Mouse (Mus musculus) right cerebral cortex, adult 18-20 months (tissue): ENCODE results near the gene Coa4.

Source experiments
- DNase-seq: peaks from one replicate; pipeline ENCODE4 v3.0.0; 2022; ENCODE audit warnings: mixed read lengths

Coa4 gene

DNA sequence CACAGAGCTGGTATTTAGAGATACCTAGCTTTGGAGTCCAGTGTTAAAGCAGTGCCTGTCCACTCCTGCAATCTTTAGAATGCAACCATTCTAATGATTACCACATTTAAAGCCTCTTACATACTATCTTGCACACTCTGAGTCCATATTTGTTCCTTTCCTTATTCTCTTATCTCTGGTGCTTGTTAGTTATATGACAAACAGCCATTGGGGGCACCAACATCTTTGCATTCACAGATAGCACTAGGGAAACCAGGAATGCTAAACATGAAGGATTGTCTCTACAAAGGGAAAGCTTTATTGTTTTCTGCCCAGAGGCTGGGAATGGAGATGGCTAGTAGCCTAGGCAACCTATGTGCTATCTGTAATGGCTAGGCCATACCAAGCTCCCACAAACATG lies 33.0 kb downstream of the Coa4 start:
- no peak for DNase-seq

DNA sequence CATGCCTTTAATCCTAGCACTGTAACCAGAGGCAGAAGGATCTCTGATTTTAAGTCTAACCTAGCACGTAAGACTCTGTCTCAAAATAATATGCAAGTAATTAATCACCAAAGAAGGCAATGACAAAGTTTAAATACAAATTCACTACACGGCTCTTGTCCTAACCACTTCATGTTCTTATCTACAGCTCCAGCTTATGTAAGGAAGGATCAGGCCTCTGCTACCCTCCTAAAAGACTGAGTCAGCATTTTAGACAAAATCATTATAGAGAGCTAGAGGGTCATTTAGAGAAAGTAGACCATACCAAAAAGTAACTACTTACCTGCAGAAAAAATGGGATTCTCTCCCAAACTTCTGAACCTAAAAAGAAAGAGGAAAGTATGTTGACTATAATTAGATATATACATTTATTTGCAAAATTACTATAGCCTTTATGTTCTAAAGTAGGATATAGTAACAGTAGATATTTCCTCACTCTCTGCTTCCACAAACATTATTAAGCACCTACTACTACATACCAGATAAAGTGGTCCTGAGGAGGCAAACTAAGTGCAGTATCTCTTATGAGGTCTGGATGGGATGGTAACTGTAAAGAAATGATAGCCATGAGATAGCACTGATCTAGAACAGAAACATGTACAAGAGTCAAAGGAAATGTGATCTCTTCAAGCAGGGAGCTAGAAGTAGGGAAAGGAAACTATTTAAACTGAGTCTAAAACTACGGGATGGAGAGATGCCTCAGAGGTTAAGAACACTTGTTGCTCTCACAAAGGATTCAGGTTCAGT lies 34.3 kb downstream of the Coa4 start:
- no peak for DNase-seq

DNA sequence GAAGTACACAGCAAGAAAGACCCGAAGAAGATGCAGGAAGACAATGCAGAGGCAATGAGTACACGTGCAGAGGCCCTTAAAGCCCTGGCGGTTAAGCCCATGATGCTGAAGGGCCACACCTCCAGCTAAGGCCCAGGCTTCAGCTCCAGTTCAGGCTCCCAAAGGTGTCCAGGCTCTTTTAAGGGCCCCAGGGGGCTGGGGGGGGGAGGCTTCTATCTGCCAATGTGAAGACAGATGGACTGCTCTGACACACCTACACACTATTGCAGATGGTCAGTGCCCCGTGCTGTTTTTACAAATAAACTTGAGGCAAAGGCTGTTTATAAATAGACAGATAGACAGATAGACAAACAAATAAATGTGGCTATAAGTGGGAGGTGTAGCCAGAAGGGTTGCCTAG lies 35.2 kb downstream of the Coa4 start:
- no peak for DNase-seq

DNA sequence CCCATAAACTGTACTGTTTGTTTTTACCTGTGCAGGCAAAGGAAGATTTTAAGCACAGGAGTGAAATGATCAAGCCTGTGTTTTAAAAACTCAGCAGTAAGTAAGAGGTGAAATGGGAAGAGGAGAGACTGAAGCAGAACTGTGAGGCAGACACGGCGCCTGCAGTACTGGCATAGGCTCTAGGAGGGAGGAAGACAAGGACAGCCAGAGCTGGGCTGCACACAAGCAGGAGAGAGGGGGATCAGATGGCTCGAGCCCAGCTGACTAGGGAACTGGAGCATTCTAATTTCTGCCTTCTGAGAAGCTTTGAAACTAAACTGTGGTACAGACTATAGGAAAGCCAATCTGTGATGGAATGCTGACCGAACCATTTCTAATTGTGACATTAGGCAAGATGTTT lies 35.8 kb downstream of the Coa4 start:
- DNase-seq = no peak

DNA sequence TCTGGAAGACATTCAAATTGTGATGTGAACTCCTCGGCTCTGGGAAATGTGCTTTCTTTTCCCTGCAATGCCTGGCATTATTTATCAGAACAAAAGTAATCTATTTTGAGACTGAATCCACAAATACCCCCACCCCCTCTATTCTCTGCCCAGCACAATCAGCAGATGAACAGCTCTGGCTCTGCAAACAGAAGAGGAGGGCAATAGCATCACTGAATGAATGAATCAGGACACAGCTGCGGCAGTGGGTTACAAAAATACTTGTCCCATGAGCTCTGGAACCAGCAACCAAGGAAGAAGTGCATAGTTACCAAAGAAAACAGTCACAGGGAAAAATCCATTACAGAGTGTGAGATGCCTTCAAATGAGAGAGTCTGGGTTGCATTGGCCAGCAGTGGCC lies 41.9 kb downstream of the Coa4 start:
- DNase-seq = peak; percentile 37

DNA sequence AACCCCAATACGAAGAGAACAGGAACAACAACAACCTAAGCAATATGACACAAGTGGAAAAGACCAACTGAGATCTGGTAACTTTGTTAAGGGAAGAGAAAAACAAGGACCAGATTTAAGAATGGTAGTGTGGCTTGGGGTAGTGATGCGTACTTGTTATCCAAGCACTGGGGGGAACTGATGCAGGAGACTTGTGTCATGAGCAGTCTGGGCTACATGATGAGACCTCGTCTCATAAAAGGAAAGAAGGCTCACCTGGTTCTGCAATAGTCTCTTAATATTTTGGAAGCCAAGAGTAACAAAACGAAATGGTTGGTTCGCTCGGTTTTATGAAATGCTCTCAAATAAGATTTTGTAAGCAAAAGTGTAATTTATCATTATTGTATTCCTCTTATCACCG lies 45.4 kb downstream of the Coa4 start:
- DNase-seq = no peak

DNA sequence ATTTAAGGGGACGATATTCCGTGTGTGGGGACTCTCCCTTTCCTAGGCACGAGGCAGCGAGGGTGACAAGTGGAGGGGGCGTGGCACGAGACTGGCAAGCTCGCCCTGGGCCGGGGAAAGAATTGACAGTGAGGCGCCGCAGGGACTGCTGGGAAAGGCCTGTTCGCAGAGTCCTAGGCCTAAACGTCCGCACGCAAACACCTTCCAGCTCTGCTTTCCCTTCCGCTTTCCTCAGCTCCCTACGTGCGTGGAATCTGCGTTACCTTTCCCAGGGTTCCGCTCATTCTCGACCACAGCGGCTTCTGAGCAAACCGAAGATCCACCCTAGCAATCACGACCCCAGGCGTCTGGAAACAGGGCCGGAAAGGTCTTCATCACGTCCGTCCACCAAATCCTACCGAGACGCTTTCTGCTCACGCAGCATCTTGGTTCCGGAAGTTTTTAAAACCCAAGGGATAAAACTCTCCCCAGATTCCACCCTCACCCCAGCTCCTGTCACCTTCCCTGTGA lies 45.9 kb downstream of the Coa4 start:
- peak; percentile 90 for DNase-seq

DNA sequence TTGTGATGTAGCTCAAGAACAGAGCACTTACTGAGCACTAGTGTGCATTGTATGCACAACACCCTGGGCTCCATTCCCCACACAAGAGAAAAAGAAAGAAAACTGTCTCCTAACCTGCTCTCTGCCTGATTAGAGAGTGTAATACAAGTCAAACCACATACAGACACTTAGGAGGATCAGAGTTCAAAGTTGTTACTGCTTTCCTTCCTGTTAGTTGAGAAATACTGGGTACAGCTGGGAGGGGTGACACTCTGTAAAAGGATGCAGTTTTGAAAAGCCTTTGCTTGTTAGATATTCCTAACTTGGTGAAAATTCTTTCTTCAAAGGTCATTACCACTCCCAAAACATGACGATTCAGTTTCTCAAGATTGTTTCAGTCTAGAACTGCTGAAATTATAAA lies 52.9 kb downstream of the Coa4 start:
- no peak for DNase-seq
